Mouse (Mus musculus): ENCODE data around the gene Sh3bgrl.

Gene Sh3bgrl

DNA sequence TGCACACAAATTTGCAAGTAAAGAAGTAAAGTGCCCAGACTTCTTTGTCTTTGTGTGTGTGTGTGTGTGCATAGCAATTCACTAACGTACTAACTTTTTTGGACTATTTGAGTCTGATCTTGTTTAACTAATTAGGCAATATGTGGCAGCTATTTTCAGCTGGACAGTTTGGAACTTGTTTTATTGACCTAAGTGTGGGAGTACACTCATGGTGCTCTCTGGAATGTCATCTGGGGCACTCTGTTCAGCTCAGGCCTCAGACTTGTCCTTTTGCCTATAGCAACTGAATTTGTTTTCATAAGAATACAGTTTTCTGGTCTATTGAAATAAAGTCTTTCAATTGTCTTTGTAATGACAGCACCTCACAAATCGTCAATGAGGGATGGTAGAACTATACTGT, 42.1 kb downstream of the Sh3bgrl start:
- Histone ChIP-seq H3K4me1 (replicated peaks; ENCODE audit: low read depth, low read length) (no peaks in the 10 kb centered on the region), H3K36me3 (ENCODE audit: insufficient read depth, low read length) (no peaks in the 10 kb centered on the region), H3K27me3 (ENCODE audit: insufficient read depth, low read length) (no peaks in the 10 kb centered on the region), H3K4me3 (replicated peaks; ENCODE audit: low read length) (no peak overlapping the region), H3K9me3 (ENCODE audit: low read length) (no peaks in the 10 kb centered on the region)
- TF ChIP-seq POU5F1 (IDR thresholded peaks at IDR 0.05; ENCODE audit: borderline replicate concordance, low read length): no peak
- TF ChIP-seq CTCF (conservative IDR thresholded peaks at IDR 0.05; ENCODE audit: low read length): no peak
- no peak for TF ChIP-seq NANOG (IDR thresholded peaks at IDR 0.05; ENCODE audit: borderline replicate concordance, low read length)

DNA sequence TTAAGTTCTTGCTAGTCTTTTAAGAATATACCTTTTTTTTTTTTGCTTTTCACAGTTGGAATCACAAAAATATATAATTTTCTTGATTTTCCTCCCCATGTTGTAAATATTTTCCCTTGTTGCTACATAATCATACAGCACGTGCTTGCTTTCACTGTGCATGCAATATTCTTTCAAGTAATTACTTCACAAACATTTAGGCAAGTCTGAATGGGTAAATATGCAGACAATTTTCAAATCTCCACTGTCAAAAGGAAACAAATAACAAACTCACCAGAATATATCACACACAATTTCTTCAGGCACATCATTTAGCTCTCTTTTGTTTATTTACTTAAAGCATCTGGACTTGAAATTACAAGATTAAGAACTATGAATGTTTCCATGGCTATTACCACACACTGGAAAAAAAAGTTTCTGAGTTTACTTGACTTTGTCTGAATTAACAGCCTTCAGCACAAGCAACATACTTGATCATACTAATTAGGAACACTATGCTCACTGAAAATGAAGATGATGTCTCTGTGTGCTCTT, 46.2 kb downstream of the Sh3bgrl start:
- no peaks in the 10 kb centered on the region for H3K36me3 ChIP-seq (ENCODE audit: insufficient read depth, low read length)
- TF ChIP-seq POU5F1 (IDR thresholded peaks at IDR 0.05; ENCODE audit: borderline replicate concordance, low read length): no peak
- no peak for TF ChIP-seq NANOG (IDR thresholded peaks at IDR 0.05; ENCODE audit: borderline replicate concordance, low read length)
- TF ChIP-seq CTCF (conservative IDR thresholded peaks at IDR 0.05; ENCODE audit: low read length): no peak
- no peaks in the 10 kb centered on the region for H3K9me3 ChIP-seq (ENCODE audit: low read length)
- no peaks in the 10 kb centered on the region for H3K4me1 ChIP-seq (replicated peaks; ENCODE audit: low read depth, low read length)
- no peaks in the 10 kb centered on the region for H3K27me3 ChIP-seq (ENCODE audit: insufficient read depth, low read length)
- no peak overlapping the region for H3K4me3 ChIP-seq (replicated peaks; ENCODE audit: low read length)

DNA sequence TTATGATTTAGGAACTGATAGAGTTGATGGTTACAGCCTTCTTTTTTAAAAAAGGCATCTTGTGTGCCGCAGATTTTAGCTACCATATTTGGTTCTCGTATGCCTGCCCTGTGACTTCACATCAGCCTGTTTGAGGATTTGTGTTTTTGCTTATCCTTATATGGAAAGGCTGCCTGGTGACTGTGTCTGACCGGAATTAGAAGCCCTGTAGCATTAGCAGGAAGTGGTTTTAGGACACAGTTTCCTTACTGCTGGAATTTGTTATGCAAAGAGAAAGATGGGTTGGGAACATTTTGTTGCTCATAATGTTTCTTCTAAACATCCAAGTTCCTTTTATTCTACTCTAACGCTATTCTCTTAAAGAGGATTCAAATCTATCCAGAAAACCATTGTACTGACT, 47.1 kb downstream of the Sh3bgrl start:
- TF ChIP-seq NANOG (IDR thresholded peaks at IDR 0.05; ENCODE audit: borderline replicate concordance, low read length) (no peak), CTCF (conservative IDR thresholded peaks at IDR 0.05; ENCODE audit: low read length) (no peak), POU5F1 (IDR thresholded peaks at IDR 0.05; ENCODE audit: borderline replicate concordance, low read length) (no peak)
- H3K27me3 ChIP-seq (ENCODE audit: insufficient read depth, low read length): no peaks in the 10 kb centered on the region
- no peaks in the 10 kb centered on the region for H3K4me1 ChIP-seq (replicated peaks; ENCODE audit: low read depth, low read length)
- no peaks in the 10 kb centered on the region for H3K9me3 ChIP-seq (ENCODE audit: low read length)
- H3K4me3 ChIP-seq (replicated peaks; ENCODE audit: low read length): no peak overlapping the region
- H3K36me3 ChIP-seq (ENCODE audit: insufficient read depth, low read length): no peaks in the 10 kb centered on the region

DNA sequence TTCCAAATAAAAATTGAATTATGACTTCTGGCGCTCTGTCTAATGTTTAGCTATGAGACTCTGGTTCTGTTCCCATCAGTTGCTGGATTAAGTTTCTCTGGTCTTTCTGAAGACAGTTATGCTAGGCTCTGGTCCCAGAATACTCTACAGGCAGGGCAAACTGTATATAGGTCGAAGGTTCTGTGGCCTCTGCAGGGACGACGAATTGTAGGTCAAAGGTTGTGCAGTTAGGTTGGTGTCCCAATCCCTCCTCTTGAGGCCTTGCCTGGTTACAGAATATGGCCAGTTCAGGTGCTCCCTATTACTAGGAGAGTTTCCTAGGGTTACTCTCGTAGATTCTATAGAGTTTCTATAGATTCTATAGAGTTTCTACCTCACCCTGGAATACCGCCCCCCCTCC, 50.6 kb downstream of the Sh3bgrl start:
- Histone ChIP-seq H3K27me3 (ENCODE audit: insufficient read depth, low read length) (no peaks in the 10 kb centered on the region), H3K9me3 (ENCODE audit: low read length) (no peaks in the 10 kb centered on the region), H3K4me3 (replicated peaks; ENCODE audit: low read length) (no peak overlapping the region), H3K36me3 (ENCODE audit: insufficient read depth, low read length) (no peaks in the 10 kb centered on the region), H3K4me1 (replicated peaks; ENCODE audit: low read depth, low read length) (no peaks in the 10 kb centered on the region)
- no peak for TF ChIP-seq CTCF (conservative IDR thresholded peaks at IDR 0.05; ENCODE audit: low read length)
- no peak for TF ChIP-seq NANOG (IDR thresholded peaks at IDR 0.05; ENCODE audit: borderline replicate concordance, low read length)
- TF ChIP-seq POU5F1 (IDR thresholded peaks at IDR 0.05; ENCODE audit: borderline replicate concordance, low read length): no peak

DNA sequence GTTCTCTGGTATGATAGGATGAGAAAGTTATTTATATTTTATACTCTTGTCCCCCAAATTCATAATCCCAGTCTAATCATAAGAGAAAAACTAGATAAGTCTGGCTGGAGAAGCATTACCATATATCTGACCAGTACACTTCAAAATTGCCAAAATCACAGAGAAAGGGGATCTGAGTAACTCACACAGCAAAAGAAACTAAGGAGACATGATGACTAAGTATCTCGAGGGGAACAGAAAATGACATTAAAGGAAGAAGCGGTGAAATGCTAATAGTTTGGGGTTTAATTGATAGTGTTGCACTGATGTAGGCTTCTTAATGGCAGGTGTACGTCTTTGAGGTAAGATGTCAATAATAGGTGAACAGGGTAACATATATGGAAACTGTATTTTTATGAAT, 51.9 kb downstream of the Sh3bgrl start:
- Histone ChIP-seq H3K4me1 (replicated peaks; ENCODE audit: low read depth, low read length) (no peaks in the 10 kb centered on the region), H3K4me3 (replicated peaks; ENCODE audit: low read length) (no peak overlapping the region), H3K36me3 (ENCODE audit: insufficient read depth, low read length) (no peaks in the 10 kb centered on the region), H3K9me3 (ENCODE audit: low read length) (no peaks in the 10 kb centered on the region), H3K27me3 (ENCODE audit: insufficient read depth, low read length) (no peaks in the 10 kb centered on the region)
- TF ChIP-seq NANOG (IDR thresholded peaks at IDR 0.05; ENCODE audit: borderline replicate concordance, low read length) (no peak), CTCF (conservative IDR thresholded peaks at IDR 0.05; ENCODE audit: low read length) (no peak), POU5F1 (IDR thresholded peaks at IDR 0.05; ENCODE audit: borderline replicate concordance, low read length) (no peak)

DNA sequence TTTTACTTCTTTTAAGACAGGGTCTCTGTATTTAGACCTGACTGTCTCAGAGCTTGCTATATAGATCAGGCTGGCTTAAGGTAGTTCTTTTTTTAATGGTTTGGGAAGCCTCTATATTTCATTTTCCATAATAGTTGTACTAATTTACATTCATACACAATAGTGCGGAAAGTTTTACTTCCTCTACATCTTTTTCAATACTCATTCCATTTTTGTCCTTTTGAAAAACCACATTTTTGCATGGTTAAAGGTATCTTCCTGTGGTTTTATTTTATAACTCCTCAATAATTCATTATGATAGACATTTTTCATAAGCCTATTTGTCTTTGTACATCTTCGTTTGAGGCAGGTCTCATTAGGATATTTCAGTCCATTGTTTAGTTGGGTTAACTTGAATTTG, 56.1 kb downstream of the Sh3bgrl start:
- TF ChIP-seq POU5F1 (IDR thresholded peaks at IDR 0.05; ENCODE audit: borderline replicate concordance, low read length) (no peak), CTCF (conservative IDR thresholded peaks at IDR 0.05; ENCODE audit: low read length) (no peak), NANOG (IDR thresholded peaks at IDR 0.05; ENCODE audit: borderline replicate concordance, low read length) (no peak)
- no peaks in the 10 kb centered on the region for H3K27me3 ChIP-seq (ENCODE audit: insufficient read depth, low read length)
- no peak overlapping the region for H3K4me3 ChIP-seq (replicated peaks; ENCODE audit: low read length)

DNA sequence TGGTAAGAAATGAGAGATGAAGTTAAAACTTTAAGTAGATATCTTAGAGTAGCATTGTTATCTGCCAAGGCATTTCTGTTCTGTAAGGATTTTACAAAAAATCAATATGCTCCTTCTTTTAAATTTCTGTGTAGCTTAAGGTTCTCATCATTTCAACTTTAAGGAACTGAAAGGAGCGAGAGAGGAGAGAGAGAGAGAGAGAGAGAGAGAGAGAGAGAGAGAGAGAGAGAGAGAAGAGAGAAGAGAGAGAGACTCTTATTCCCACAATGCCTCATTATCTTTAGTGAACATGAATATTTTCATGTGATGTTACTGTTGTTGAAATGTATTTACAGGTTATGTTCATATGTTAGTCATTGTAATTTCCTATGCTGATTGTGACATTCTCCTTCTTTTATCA, 65.2 kb downstream of the Sh3bgrl start:
- no peaks in the 10 kb centered on the region for H3K9me3 ChIP-seq (ENCODE audit: low read length)
- no peaks in the 10 kb centered on the region for H3K4me1 ChIP-seq (replicated peaks; ENCODE audit: low read depth, low read length)
- no peaks in the 10 kb centered on the region for H3K27me3 ChIP-seq (ENCODE audit: insufficient read depth, low read length)
- no peaks in the 10 kb centered on the region for H3K36me3 ChIP-seq (ENCODE audit: insufficient read depth, low read length)
- TF ChIP-seq POU5F1 (IDR thresholded peaks at IDR 0.05; ENCODE audit: borderline replicate concordance, low read length): no peak
- no peak for TF ChIP-seq CTCF (conservative IDR thresholded peaks at IDR 0.05; ENCODE audit: low read length)
- no peak for TF ChIP-seq NANOG (IDR thresholded peaks at IDR 0.05; ENCODE audit: borderline replicate concordance, low read length)
- H3K4me3 ChIP-seq (replicated peaks; ENCODE audit: low read length): no peak overlapping the region

More for the DNA sequence above, 56.1 kb downstream of the Sh3bgrl start:
- no peaks in the 10 kb centered on the region for H3K9me3 ChIP-seq (ENCODE audit: low read length)
- H3K4me1 ChIP-seq (replicated peaks; ENCODE audit: low read depth, low read length): no peaks in the 10 kb centered on the region
- H3K36me3 ChIP-seq (ENCODE audit: insufficient read depth, low read length): no peaks in the 10 kb centered on the region

DNA sequence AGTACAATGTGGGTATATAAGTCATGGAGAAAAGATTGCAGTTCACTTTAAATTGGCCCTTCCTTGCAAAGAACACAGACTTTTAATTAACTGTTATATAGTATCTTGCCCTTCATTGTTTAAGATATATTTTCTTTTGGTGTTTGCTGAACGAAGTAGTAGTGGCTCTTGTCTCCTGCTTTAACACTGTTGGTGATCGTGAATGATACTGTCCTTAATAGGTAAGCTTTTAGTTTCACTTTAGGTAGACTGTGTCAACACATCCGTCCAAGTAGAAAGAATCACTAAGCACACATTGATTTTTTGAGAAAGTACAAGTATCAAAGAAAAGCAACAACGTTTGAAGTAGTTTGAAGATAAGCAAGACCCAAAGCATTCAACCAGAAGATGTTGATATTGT, 65.7 kb downstream of the Sh3bgrl start:
- Histone ChIP-seq H3K27me3 (ENCODE audit: insufficient read depth, low read length) (no peaks in the 10 kb centered on the region), H3K36me3 (ENCODE audit: insufficient read depth, low read length) (no peaks in the 10 kb centered on the region), H3K4me1 (replicated peaks; ENCODE audit: low read depth, low read length) (no peaks in the 10 kb centered on the region), H3K9me3 (ENCODE audit: low read length) (no peaks in the 10 kb centered on the region), H3K4me3 (replicated peaks; ENCODE audit: low read length) (no peak overlapping the region)
- TF ChIP-seq POU5F1 (IDR thresholded peaks at IDR 0.05; ENCODE audit: borderline replicate concordance, low read length) (no peak), CTCF (conservative IDR thresholded peaks at IDR 0.05; ENCODE audit: low read length) (no peak), NANOG (IDR thresholded peaks at IDR 0.05; ENCODE audit: borderline replicate concordance, low read length) (no peak)

DNA sequence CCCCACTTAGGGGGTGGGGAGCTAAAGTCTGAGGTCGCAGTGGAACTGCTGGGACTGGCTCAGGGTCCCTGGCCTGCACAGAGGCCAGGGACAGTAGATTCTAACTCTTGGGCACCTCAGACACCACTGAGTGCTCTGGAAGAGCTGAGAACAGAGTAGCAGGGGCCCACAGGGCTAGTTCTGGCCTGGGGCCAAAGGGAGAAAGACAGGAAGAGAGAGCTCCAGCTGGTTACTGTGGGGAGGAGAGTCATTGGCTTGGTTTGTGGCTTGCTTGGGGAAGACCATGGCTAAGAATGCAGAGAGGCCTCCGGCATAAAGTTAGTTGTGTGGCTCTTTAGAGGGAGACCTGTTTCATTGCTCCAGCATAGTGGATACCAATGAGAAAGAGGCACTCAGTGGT, 79.9 kb downstream of the Sh3bgrl start:
- no peaks in the 10 kb centered on the region for H3K27me3 ChIP-seq (ENCODE audit: insufficient read depth, low read length)
- H3K4me1 ChIP-seq (replicated peaks; ENCODE audit: low read depth, low read length): no peaks in the 10 kb centered on the region
- no peak overlapping the region for H3K4me3 ChIP-seq (replicated peaks; ENCODE audit: low read length)
- TF ChIP-seq NANOG (IDR thresholded peaks at IDR 0.05; ENCODE audit: borderline replicate concordance, low read length) (no peak), CTCF (conservative IDR thresholded peaks at IDR 0.05; ENCODE audit: low read length) (no peak), POU5F1 (IDR thresholded peaks at IDR 0.05; ENCODE audit: borderline replicate concordance, low read length) (no peak)
- no peaks in the 10 kb centered on the region for H3K36me3 ChIP-seq (ENCODE audit: insufficient read depth, low read length)
- H3K9me3 ChIP-seq (ENCODE audit: low read length): no peaks in the 10 kb centered on the region
